Mouse (Mus musculus): Measurements from ENCODE around the gene Txndc15. TPM values are rescaled to one million over a fixed set of nuclear protein-coding genes. Genes with fewer than 3 reads are reported as not detected.

Txndc15 gene
- polyA plus RNA-seq, 1 experiment from 2014 or later: 76.6 TPM

- no peak for TF ChIP-seq CTCF (IDR thresholded peaks at IDR 0.05; ENCODE audit: low read depth)
- peak overlapping the region; percentile 94 for H3K9ac ChIP-seq
- no peaks in the 10 kb centered on the region for H3K4me1 ChIP-seq (ENCODE audit: insufficient read depth)
- peaks cover 17% of the 10 kb centered on the region; the same call in 1 of the 2 replicates for H3K36me3 ChIP-seq (ENCODE audit: insufficient read depth)
- DNase-seq (no peak), ATAC-seq (ENCODE audit: insufficient read depth) (no peak)
- peak overlapping the region; percentile 92 for H3K4me3 ChIP-seq (ENCODE audit: low read depth, low read length)
- peak overlapping the region; percentile 87 for H3K27ac ChIP-seq (ENCODE audit: low read depth)
- H3K9me3 ChIP-seq (ENCODE audit: low read depth, low read length): no peaks in the 10 kb centered on the region
- 0% methylated on average over 5 of the region's 5 CpGs for WGBS
- H3K27me3 ChIP-seq (ENCODE audit: insufficient read depth, low read length): no peaks in the 10 kb centered on the region
- H3K4me2 ChIP-seq: peak overlapping the region; percentile 70
Observed at GRCm38 (mm10) chr13:55715167-55715512, 690 bp downstream of the Txndc15 start.

- Histone ChIP-seq H3K4me1 (ENCODE audit: insufficient read depth) (no peaks in the 10 kb centered on the region), H3K4me2 (no peak overlapping the region), H3K9me3 (ENCODE audit: low read depth, low read length) (no peaks in the 10 kb centered on the region), H3K4me3 (ENCODE audit: low read depth, low read length) (no peak overlapping the region), H3K9ac (no peak overlapping the region), H3K27me3 (ENCODE audit: insufficient read depth, low read length) (no peaks in the 10 kb centered on the region), H3K27ac (ENCODE audit: low read depth) (no peak overlapping the region), H3K36me3 (ENCODE audit: insufficient read depth) (peaks cover 24% of the 10 kb centered on the region)
- DNase-seq (no peak), ATAC-seq (ENCODE audit: insufficient read depth) (no peak)
- 73% methylated on average over 6 of the region's 7 CpGs for WGBS
- no peak for TF ChIP-seq CTCF (IDR thresholded peaks at IDR 0.05; ENCODE audit: low read depth)
Observed at GRCm38 (mm10) chr13:55715908-55716510, 1.6 kb downstream of the Txndc15 start.

GRCm38 (mm10) chr13:55721516-55721915, 7.1 kb downstream of the Txndc15 start:
- Histone ChIP-seq H3K36me3 (ENCODE audit: insufficient read depth) (peaks cover 62% of the 10 kb centered on the region), H3K27me3 (ENCODE audit: insufficient read depth, low read length) (no peaks in the 10 kb centered on the region), H3K4me2 (no peak overlapping the region), H3K9me3 (ENCODE audit: low read depth, low read length) (no peaks in the 10 kb centered on the region), H3K4me3 (ENCODE audit: low read depth, low read length) (no peak overlapping the region), H3K4me1 (ENCODE audit: insufficient read depth) (no peaks in the 10 kb centered on the region), H3K27ac (ENCODE audit: low read depth) (no peak overlapping the region), H3K9ac (no peak overlapping the region; the same call in 1 of the 2 replicates)
- ATAC-seq (ENCODE audit: insufficient read depth): no peak
- 78% methylated on average over 8 of the region's 8 CpGs for WGBS
- TF ChIP-seq CTCF (IDR thresholded peaks at IDR 0.05; ENCODE audit: low read depth): no peak
- no peak for DNase-seq

GRCm38 (mm10) chr13:55721995-55722394, 7.5 kb downstream of the Txndc15 start:
- no peaks in the 10 kb centered on the region for H3K27me3 ChIP-seq (ENCODE audit: insufficient read depth, low read length)

GRCm38 (mm10) chr13:55726598-55727119, 12.2 kb downstream of the Txndc15 start:
- H3K4me2 ChIP-seq: peak overlapping the region; percentile 78
- DNase-seq (no peak), ATAC-seq (ENCODE audit: insufficient read depth) (no peak)
- H3K4me3 ChIP-seq (ENCODE audit: low read depth, low read length): peak overlapping the region; percentile 65
- no peaks in the 10 kb centered on the region for H3K9me3 ChIP-seq (ENCODE audit: low read depth, low read length)
- no peaks in the 10 kb centered on the region for H3K4me1 ChIP-seq (ENCODE audit: insufficient read depth)
- TF ChIP-seq CTCF (IDR thresholded peaks at IDR 0.05; ENCODE audit: low read depth): peak; percentile 34
- H3K36me3 ChIP-seq (ENCODE audit: insufficient read depth): peaks cover 31% of the 10 kb centered on the region
- H3K9ac ChIP-seq: peak overlapping the region; percentile 77
- 2% methylated on average over 4 of the region's 4 CpGs for WGBS
- H3K27me3 ChIP-seq (ENCODE audit: insufficient read depth, low read length): no peaks in the 10 kb centered on the region
- H3K27ac ChIP-seq (ENCODE audit: low read depth): peak overlapping the region; percentile 98

More at GRCm38 (mm10) chr13:55721995-55722394, 7.5 kb downstream of the Txndc15 start:
- no peak for TF ChIP-seq CTCF (IDR thresholded peaks at IDR 0.05; ENCODE audit: low read depth)
- Histone ChIP-seq H3K4me1 (ENCODE audit: insufficient read depth) (no peaks in the 10 kb centered on the region), H3K9me3 (ENCODE audit: low read depth, low read length) (no peaks in the 10 kb centered on the region), H3K9ac (no peak overlapping the region; the same call in 1 of the 2 replicates), H3K4me3 (ENCODE audit: low read depth, low read length) (no peak overlapping the region), H3K4me2 (no peak overlapping the region), H3K36me3 (ENCODE audit: insufficient read depth) (peaks cover 62% of the 10 kb centered on the region), H3K27ac (ENCODE audit: low read depth) (no peak overlapping the region)
- no peak for DNase-seq
- 98% methylated on average over 2 of the region's 2 CpGs for WGBS
- no peak for ATAC-seq (ENCODE audit: insufficient read depth)

- Histone ChIP-seq H3K27ac (ENCODE audit: low read depth) (peak within 1 kb of the TSS; percentile 98), H3K9ac (peak within 1 kb of the TSS; percentile 77), H3K36me3 (ENCODE audit: insufficient read depth) (peaks cover 26% of the 10 kb centered on the region; the same call in 1 of the 2 replicates), H3K9me3 (ENCODE audit: low read depth, low read length) (no peaks in the 10 kb centered on the region), H3K4me3 (ENCODE audit: low read depth, low read length) (peak within 1 kb of the TSS; percentile 65), H3K4me1 (ENCODE audit: insufficient read depth) (no peaks in the 10 kb centered on the region), H3K27me3 (ENCODE audit: insufficient read depth, low read length) (no peaks in the 10 kb centered on the region), H3K4me2 (peak within 1 kb of the TSS; percentile 78)
- under 1% methylated on average over 73 of the region's 73 CpGs for WGBS
- peak; percentile 90 for DNase-seq
- TF ChIP-seq CTCF (IDR thresholded peaks at IDR 0.05; ENCODE audit: low read depth): no peak
- ATAC-seq (ENCODE audit: insufficient read depth): peak; percentile 95
Observed at GRCm38 (mm10) chr13:55727120-55727838, 12.8 kb downstream of the Txndc15 start, which contains the start of gene Pcbd2. TSS of gene Pcbd2 (plus strand) at chr13:55727368.

GRCm38 (mm10) chr13:55727839-55728238, 13.4 kb downstream of the Txndc15 start:
- ATAC-seq (ENCODE audit: insufficient read depth): peak; percentile 81
- 1% methylated on average over 19 of the region's 19 CpGs for WGBS

More at GRCm38 (mm10) chr13:55727839-55728238, 13.4 kb downstream of the Txndc15 start:
- H3K9ac ChIP-seq: peak overlapping the region; percentile 77
- peak overlapping the region; percentile 65 for H3K4me3 ChIP-seq (ENCODE audit: low read depth, low read length)
- no peaks in the 10 kb centered on the region for H3K27me3 ChIP-seq (ENCODE audit: insufficient read depth, low read length)
- peaks cover 23% of the 10 kb centered on the region; the same call in 1 of the 2 replicates for H3K36me3 ChIP-seq (ENCODE audit: insufficient read depth)
- H3K4me1 ChIP-seq (ENCODE audit: insufficient read depth): no peaks in the 10 kb centered on the region
- H3K9me3 ChIP-seq (ENCODE audit: low read depth, low read length): no peaks in the 10 kb centered on the region
- peak; percentile 90 for DNase-seq
- H3K27ac ChIP-seq (ENCODE audit: low read depth): peak overlapping the region; percentile 98
- H3K4me2 ChIP-seq: peak overlapping the region; percentile 78
- TF ChIP-seq CTCF (IDR thresholded peaks at IDR 0.05; ENCODE audit: low read depth): peak; percentile 65

All from lung, embryonic 14.5 days (tissue).